Mouse (Mus musculus) olfactory bulb, adult 2 months (tissue): Measurements from ENCODE around the gene Phldb2.

Experiments used
- CTCF ChIP-seq: fragments of 200-500 bp; IDR thresholded peaks from 2 replicates; pipeline ENCODE4 v1.5.1; 2012; ENCODE audit warnings: low read depth, mild to moderate bottlenecking, low read length, moderate library complexity; ENCODE audit not compliant: insufficient read depth
- POLR2A ChIP-seq: fragments of 200-500 bp; IDR thresholded peaks from 2 replicates; pipeline ENCODE4 v1.6.1; 2012; ENCODE audit warnings: mild to moderate bottlenecking, low read depth, low read length, moderate library complexity; ENCODE audit not compliant: insufficient read depth

DNA sequence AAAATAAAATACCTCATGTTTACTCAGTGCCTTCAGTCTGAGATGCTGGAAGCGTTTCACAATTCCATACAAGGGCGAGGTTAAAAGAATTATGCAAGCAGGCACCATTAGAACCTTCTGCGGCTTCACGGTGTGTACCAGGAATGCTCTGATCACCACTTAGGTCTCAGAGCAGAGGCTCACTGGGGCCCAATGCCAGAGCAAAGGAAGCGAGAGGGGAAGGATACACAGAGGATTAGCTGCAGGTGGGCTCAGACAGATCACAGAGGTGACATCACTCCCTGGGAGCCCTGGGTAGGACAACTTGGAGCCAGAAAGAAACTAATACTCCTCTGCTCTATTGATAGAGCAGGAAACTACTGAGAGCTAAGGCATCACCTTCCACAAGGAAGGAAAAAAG, 162.1 kb downstream of the Phldb2 start:
- no peak for TF ChIP-seq CTCF
- TF ChIP-seq POLR2A, result no peak
